Mouse (Mus musculus): ENCODE data around the gene Zpr1. TPM values are rescaled to one million over a fixed set of nuclear protein-coding genes. Genes with fewer than 3 reads are reported as not detected.
A peak's percentile ranks its signal among the peaks of the same experiment; 100 is the strongest.

The Zpr1 gene
- polyA plus RNA-seq, 1 experiment from 2014 or later, result 60.3 TPM

DNA sequence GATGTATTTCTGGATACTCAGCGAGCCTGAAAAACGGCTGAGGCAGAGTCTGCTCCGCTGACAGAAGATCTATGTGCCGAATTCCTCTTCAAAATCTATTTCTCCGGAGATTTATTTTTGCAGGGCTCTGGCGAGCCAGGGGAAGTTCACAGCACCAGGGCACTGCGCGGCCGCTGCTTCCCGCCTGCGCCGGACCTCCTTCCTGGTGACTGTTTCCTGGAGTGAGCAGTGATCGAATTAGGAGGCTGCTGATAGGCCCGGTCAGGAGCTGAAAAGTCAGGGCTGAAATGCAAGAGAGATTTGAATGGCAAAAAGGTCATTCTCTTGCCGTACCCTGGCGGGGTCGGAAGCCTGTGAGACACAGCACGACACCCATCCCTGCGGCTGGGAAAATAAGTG, 56.4 kb downstream of the Zpr1 start:
- no peaks in the 10 kb centered on the region for H3K36me3 ChIP-seq (ENCODE audit: control insufficient read depth, insufficient read depth, low read length)
- peaks cover 9% of the 10 kb centered on the region for H3K4me1 ChIP-seq (ENCODE audit: control insufficient read depth, insufficient read depth, low read length)
- no peaks in the 10 kb centered on the region for H3K9me3 ChIP-seq (ENCODE audit: control insufficient read depth, low read length)
- ATAC-seq (ENCODE audit: insufficient read depth, low FRiP score, low TSS enrichment) (peak; percentile 39; the same call in 1 of the 2 replicates), DNase-seq (ENCODE audit: low spot score) (peak; percentile 75)
- 1% methylated on average over 19 of the region's 19 CpGs for WGBS
- H3K27ac ChIP-seq (ENCODE audit: low read depth, low read length), result peak overlapping the region; percentile 93
- no peaks in the 10 kb centered on the region for H3K27me3 ChIP-seq (ENCODE audit: control insufficient read depth, insufficient read depth, low read length)
- H3K4me3 ChIP-seq (ENCODE audit: low read depth, low read length), result 0 out of 2 replicates have a peak overlapping the region, but pooled peaks have one; percentile 7
- H3K4me2 ChIP-seq (ENCODE audit: low read depth), result peak overlapping the region; percentile 43
- peak overlapping the region; percentile 55 for H3K9ac ChIP-seq (ENCODE audit: low read length)

DNA sequence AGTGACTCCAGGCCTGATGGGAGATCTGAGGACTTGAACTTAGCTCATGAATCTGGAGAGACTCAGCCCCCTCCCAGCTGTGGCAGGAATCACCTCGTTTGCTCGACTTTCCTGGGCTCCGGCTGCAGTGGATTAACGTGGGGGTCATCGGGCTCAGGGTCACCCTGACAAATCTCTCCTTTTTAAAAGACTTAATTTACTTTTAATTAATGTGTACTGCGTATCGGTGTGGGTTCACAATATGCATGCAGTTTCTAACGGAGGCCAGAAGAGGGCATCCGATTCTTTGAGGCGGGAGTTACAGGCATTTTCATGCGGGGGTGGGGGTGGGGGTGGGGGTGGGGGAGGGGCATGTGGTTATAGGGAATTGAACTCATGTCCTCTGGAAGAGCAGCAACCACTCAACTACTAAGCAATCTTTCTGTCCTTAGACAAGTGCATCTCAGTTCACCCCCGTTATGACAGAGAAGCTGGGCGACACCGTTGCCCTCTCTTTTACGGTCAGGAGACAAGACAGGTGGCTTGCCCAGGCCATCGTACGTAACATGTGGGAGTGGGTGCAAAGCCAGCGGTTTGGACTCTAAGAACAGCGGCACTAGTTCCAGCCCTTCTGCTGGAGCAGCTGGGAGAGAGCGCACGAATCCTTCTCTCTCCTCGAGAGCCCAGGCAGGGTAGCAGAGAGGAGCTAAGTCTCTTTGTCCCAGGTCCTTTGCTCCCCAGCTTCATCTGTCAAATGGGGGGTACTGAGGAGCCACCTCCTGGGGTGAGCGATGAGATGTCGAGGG, 57.1 kb downstream of the Zpr1 start:
- no peaks in the 10 kb centered on the region for H3K36me3 ChIP-seq (ENCODE audit: control insufficient read depth, insufficient read depth, low read length)
- WGBS, result 16% methylated on average over 24 of the region's 24 CpGs
- no peak for DNase-seq (ENCODE audit: low spot score)
- peak overlapping the region; percentile 93 for H3K27ac ChIP-seq (ENCODE audit: low read depth, low read length)
- H3K27me3 ChIP-seq (ENCODE audit: control insufficient read depth, insufficient read depth, low read length), result no peaks in the 10 kb centered on the region
- no peak for ATAC-seq (ENCODE audit: insufficient read depth, low FRiP score, low TSS enrichment)
- H3K4me3 ChIP-seq (ENCODE audit: low read depth, low read length), result no peak overlapping the region
- H3K4me2 ChIP-seq (ENCODE audit: low read depth), result no peak overlapping the region
- no peaks in the 10 kb centered on the region for H3K9me3 ChIP-seq (ENCODE audit: control insufficient read depth, low read length)
- no peak overlapping the region; the same call in 1 of the 2 replicates for H3K9ac ChIP-seq (ENCODE audit: low read length)
- peaks cover 9% of the 10 kb centered on the region for H3K4me1 ChIP-seq (ENCODE audit: control insufficient read depth, insufficient read depth, low read length)

DNA sequence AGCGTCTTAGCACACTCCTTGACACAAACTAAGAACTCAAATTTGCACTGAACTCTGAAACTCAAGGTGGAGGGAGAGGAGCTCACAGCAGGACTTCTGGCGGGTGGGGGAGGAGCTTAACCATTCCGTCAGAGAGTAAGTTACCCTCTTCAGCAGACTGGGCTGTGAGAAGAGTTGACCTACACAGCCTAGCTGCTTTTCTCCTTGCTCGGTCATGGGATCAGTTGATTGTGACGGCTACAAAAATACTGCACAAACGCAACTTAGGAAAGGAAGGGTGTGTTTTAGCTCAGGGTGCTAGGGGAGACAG, 57.7 kb downstream of the Zpr1 start:
- H3K27me3 ChIP-seq (ENCODE audit: control insufficient read depth, insufficient read depth, low read length), result no peaks in the 10 kb centered on the region
- no peaks in the 10 kb centered on the region for H3K36me3 ChIP-seq (ENCODE audit: control insufficient read depth, insufficient read depth, low read length)
- H3K27ac ChIP-seq (ENCODE audit: low read depth, low read length), result no peak overlapping the region
- no peaks in the 10 kb centered on the region for H3K9me3 ChIP-seq (ENCODE audit: control insufficient read depth, low read length)
- WGBS, result 49% methylated on average over 6 of the region's 6 CpGs
- H3K9ac ChIP-seq (ENCODE audit: low read length), result no peak overlapping the region
- peaks cover 9% of the 10 kb centered on the region for H3K4me1 ChIP-seq (ENCODE audit: control insufficient read depth, insufficient read depth, low read length)
- no peak overlapping the region for H3K4me2 ChIP-seq (ENCODE audit: low read depth)
- ATAC-seq (ENCODE audit: insufficient read depth, low FRiP score, low TSS enrichment) (no peak), DNase-seq (ENCODE audit: low spot score) (no peak)
- no peak overlapping the region for H3K4me3 ChIP-seq (ENCODE audit: low read depth, low read length)

DNA sequence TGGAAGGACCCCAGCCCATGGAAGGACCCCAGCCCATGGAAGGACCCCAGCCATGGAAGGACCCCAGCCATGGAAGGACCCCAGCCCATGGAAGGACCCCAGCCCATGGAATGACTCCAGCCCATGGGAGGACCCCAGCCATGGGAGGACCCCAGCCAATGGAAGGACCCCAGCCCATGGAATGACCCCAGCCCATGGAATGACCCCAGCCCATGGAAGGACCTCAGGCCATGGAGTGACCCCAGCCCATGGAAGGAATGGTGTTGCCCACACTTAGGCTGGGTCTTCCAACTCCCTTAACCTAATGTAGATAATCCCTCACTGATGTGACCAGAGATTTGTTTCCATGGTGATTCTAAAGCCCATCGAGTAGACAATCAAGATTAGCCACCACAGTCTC, 58.4 kb downstream of the Zpr1 start:
- no peak overlapping the region for H3K4me3 ChIP-seq (ENCODE audit: low read depth, low read length)
- H3K4me2 ChIP-seq (ENCODE audit: low read depth), result no peak overlapping the region
- H3K36me3 ChIP-seq (ENCODE audit: control insufficient read depth, insufficient read depth, low read length), result no peaks in the 10 kb centered on the region
- H3K27me3 ChIP-seq (ENCODE audit: control insufficient read depth, insufficient read depth, low read length), result no peaks in the 10 kb centered on the region
- H3K4me1 ChIP-seq (ENCODE audit: control insufficient read depth, insufficient read depth, low read length), result peaks cover 9% of the 10 kb centered on the region
- ATAC-seq (ENCODE audit: insufficient read depth, low FRiP score, low TSS enrichment) (no peak), DNase-seq (ENCODE audit: low spot score) (no peak)
- WGBS, result 97% methylated on average over 1 of the region's 1 CpGs
- H3K9ac ChIP-seq (ENCODE audit: low read length), result no peak overlapping the region
- no peaks in the 10 kb centered on the region for H3K9me3 ChIP-seq (ENCODE audit: control insufficient read depth, low read length)
- H3K27ac ChIP-seq (ENCODE audit: low read depth, low read length), result no peak overlapping the region

Other genes starting within 250 kb of the Zpr1 start
- gene Apoa1, start 44.5 kb upstream of the Zpr1 start, polyA plus RNA-seq (2014; fragmentation: Nextera tagmentation; extraction: Ambion mirVana), result 1.4 and 2.1 TPM in 2 replicates
- not detected in 2 replicates for gene Apoc3, start 37.4 kb upstream of the Zpr1 start, polyA plus RNA-seq (2014; fragmentation: Nextera tagmentation; extraction: Ambion mirVana)
- gene Apoa4, start 32.4 kb upstream of the Zpr1 start, polyA plus RNA-seq (2014; fragmentation: Nextera tagmentation; extraction: Ambion mirVana), result not detected in 2 replicates
- gene Apoa5, start 4.4 kb upstream of the Zpr1 start, polyA plus RNA-seq (2014; fragmentation: Nextera tagmentation; extraction: Ambion mirVana), result not detected in 2 replicates
- 26.4 and 28.5 TPM in 2 replicates for gene Bud13, start 9.9 kb downstream of the Zpr1 start, polyA plus RNA-seq (2014; fragmentation: Nextera tagmentation; extraction: Ambion mirVana)
- gene 4931429L15Rik, start 46.9 kb downstream of the Zpr1 start, polyA plus RNA-seq (2014; fragmentation: Nextera tagmentation; extraction: Ambion mirVana), result not detected in 2 replicates